Mouse (Mus musculus) ovary, postnatal 36 days (tissue): ENCODE measurements around the gene Rpl29.

Experiments
- DNase-seq: peaks from one replicate; pipeline ENCODE4 v3.0.0; 2022; ENCODE audit warnings: low spot score, mixed read lengths

Rpl29 gene

GRCm38 (mm10) chr9:106473081-106473752 lies 44.0 kb downstream of the Rpl29 start:
- DNase-seq = peak; percentile 12

- DNase-seq = peak; percentile 13
These were observed 44.5 kb downstream of the Rpl29 start for GRCm38 (mm10) chr9:106473753-106474105.

GRCm38 (mm10) chr9:106474456-106474855 lies 45.2 kb downstream of the Rpl29 start:
- DNase-seq = peak; percentile 74

GRCm38 (mm10) chr9:106475046-106475445 lies 45.8 kb downstream of the Rpl29 start:
- peak; percentile 25 for DNase-seq

- no peak for DNase-seq
These were observed 46.4 kb downstream of the Rpl29 start, which contains the start of gene Rrp9 for GRCm38 (mm10) chr9:106475663-106476001. TSS of gene Rrp9 (plus strand) at chr9:106475963.

GRCm38 (mm10) chr9:106476002-106476923 lies 47.0 kb downstream of the Rpl29 start:
- DNase-seq = peak; percentile 53

GRCm38 (mm10) chr9:106476924-106477484 lies 47.8 kb downstream of the Rpl29 start, which contains the start of gene Parp3:
TSS of gene Parp3 (minus strand) at chr9:106476949.
- peak; percentile 98 for DNase-seq

GRCm38 (mm10) chr9:106477649-106478048 lies 48.4 kb downstream of the Rpl29 start:
- DNase-seq = no peak

- DNase-seq = no peak
These were observed 48.8 kb downstream of the Rpl29 start for GRCm38 (mm10) chr9:106478101-106478500.

GRCm38 (mm10) chr9:106480541-106480940 lies 51.3 kb downstream of the Rpl29 start:
- no peak for DNase-seq

- no peak for DNase-seq
These were observed 51.8 kb downstream of the Rpl29 start for GRCm38 (mm10) chr9:106481075-106481474.
